Mouse (Mus musculus) erythroblast, embryonic 14.5 days (primary cell): Measurements from ENCODE around the gene Hdgfl3. TPM values are rescaled to one million over a fixed set of nuclear protein-coding genes. Genes with fewer than 3 reads are reported as not detected.

ENCODE experiments used
- H3K27me3 ChIP-seq: 2 replicates; pipeline ENCODE4 v1.6.1; 2012; ENCODE audit warnings: inconsistent platforms; ENCODE audit not compliant: control insufficient read depth
- H3K36me3 ChIP-seq: 2 replicates; pipeline ENCODE4 v1.6.1; 2012; ENCODE audit warnings: mild to moderate bottlenecking, inconsistent platforms; ENCODE audit not compliant: control insufficient read depth
- H3K4me1 ChIP-seq: 2 replicates; pipeline ENCODE4 v1.6.1; 2012; ENCODE audit warnings: inconsistent platforms; ENCODE audit not compliant: control insufficient read depth
- H3K4me3 ChIP-seq: replicated peaks from 2 replicates; pipeline ENCODE3; 2012; ENCODE audit warnings: moderate library complexity, mild to moderate bottlenecking, inconsistent platforms
- H3K9me3 ChIP-seq: 2 replicates; pipeline ENCODE4 v1.6.1; 2012; ENCODE audit warnings: low read length, inconsistent platforms, mixed read lengths; ENCODE audit not compliant: control insufficient read depth
- GATA1 ChIP-seq: IDR thresholded peaks from 2 replicates; pipeline ENCODE4 v1.6.1; 2012; ENCODE audit warnings: low read length, inconsistent platforms, mixed read lengths
- TAL1 ChIP-seq: IDR thresholded peaks from 3 replicates; pipeline ENCODE4 v1.6.1; 2012; ENCODE audit warnings: low read length, inconsistent platforms, mixed read lengths
- polyA plus RNA-seq: library from polyadenylated mRNA; stranded (reverse); fragments of >175 nt; gene quantifications from 2 replicates; pipeline ENCODE4 v1.2.3, GENCODE M21; 2012

The Hdgfl3 gene
- not detected in 2 replicates for polyA plus RNA-seq

GRCm38 (mm10) chr7:81934267-81934745 is at the start of gene Hdgfl3:
Gene Hdgfl3 (minus strand): TSS chr7:81934473.
- no peaks in the 10 kb centered on the region for H3K4me1 ChIP-seq
- peaks cover 60% of the 10 kb centered on the region for H3K27me3 ChIP-seq
- H3K4me3 ChIP-seq, result no peak within 1 kb of the TSS
- H3K36me3 ChIP-seq, result no peaks in the 10 kb centered on the region
- H3K9me3 ChIP-seq, result no peaks in the 10 kb centered on the region
- TF ChIP-seq TAL1 (no peak), GATA1 (no peak)

- Histone ChIP-seq H3K36me3 (no peaks in the 10 kb centered on the region), H3K27me3 (peaks cover 8% of the 10 kb centered on the region), H3K4me1 (no peaks in the 10 kb centered on the region), H3K9me3 (no peaks in the 10 kb centered on the region), H3K4me3 (no peak overlapping the region)
- no peak for TF ChIP-seq GATA1
- no peak for TF ChIP-seq TAL1
Observed at GRCm38 (mm10) chr7:81983651-81984050, 49.4 kb upstream of the Hdgfl3 start.

GRCm38 (mm10) chr7:81978304-81978703 is 44.0 kb upstream of the Hdgfl3 start:
- H3K9me3 ChIP-seq, result no peaks in the 10 kb centered on the region
- H3K27me3 ChIP-seq, result no peaks in the 10 kb centered on the region
- no peaks in the 10 kb centered on the region for H3K36me3 ChIP-seq
- H3K4me1 ChIP-seq, result no peaks in the 10 kb centered on the region
- no peak for TF ChIP-seq TAL1
- TF ChIP-seq GATA1, result no peak
- no peak overlapping the region for H3K4me3 ChIP-seq

GRCm38 (mm10) chr7:81974616-81975015 is 40.3 kb upstream of the Hdgfl3 start:
- no peaks in the 10 kb centered on the region; the same call in 1 of the 2 replicates for H3K27me3 ChIP-seq
- H3K4me1 ChIP-seq, result no peaks in the 10 kb centered on the region
- no peaks in the 10 kb centered on the region for H3K9me3 ChIP-seq
- H3K4me3 ChIP-seq, result no peak overlapping the region
- H3K36me3 ChIP-seq, result no peaks in the 10 kb centered on the region
- TF ChIP-seq GATA1 (no peak), TAL1 (no peak)

- Histone ChIP-seq H3K27me3 (no peaks in the 10 kb centered on the region; the same call in 1 of the 2 replicates), H3K4me3 (no peak overlapping the region), H3K9me3 (no peaks in the 10 kb centered on the region), H3K36me3 (no peaks in the 10 kb centered on the region), H3K4me1 (no peaks in the 10 kb centered on the region)
- TF ChIP-seq TAL1, result no peak
- no peak for TF ChIP-seq GATA1
Observed at GRCm38 (mm10) chr7:81973939-81974338, 39.7 kb upstream of the Hdgfl3 start.

GRCm38 (mm10) chr7:81973339-81973738 is 39.1 kb upstream of the Hdgfl3 start:
- H3K4me3 ChIP-seq, result no peak overlapping the region
- H3K36me3 ChIP-seq, result no peaks in the 10 kb centered on the region
- H3K4me1 ChIP-seq, result no peaks in the 10 kb centered on the region
- H3K27me3 ChIP-seq, result no peaks in the 10 kb centered on the region; the same call in 1 of the 2 replicates
- H3K9me3 ChIP-seq, result no peaks in the 10 kb centered on the region
- TF ChIP-seq GATA1 (no peak), TAL1 (no peak)

- no peaks in the 10 kb centered on the region for H3K9me3 ChIP-seq
- no peaks in the 10 kb centered on the region; the same call in 1 of the 2 replicates for H3K27me3 ChIP-seq
- TF ChIP-seq GATA1, result no peak
- no peak for TF ChIP-seq TAL1
- no peaks in the 10 kb centered on the region for H3K36me3 ChIP-seq
- H3K4me1 ChIP-seq, result no peaks in the 10 kb centered on the region
- no peak overlapping the region for H3K4me3 ChIP-seq
Observed at GRCm38 (mm10) chr7:81968975-81969374, 34.7 kb upstream of the Hdgfl3 start.

GRCm38 (mm10) chr7:81968451-81968850 is 34.2 kb upstream of the Hdgfl3 start:
- Histone ChIP-seq H3K9me3 (no peaks in the 10 kb centered on the region), H3K4me3 (no peak overlapping the region), H3K36me3 (no peaks in the 10 kb centered on the region), H3K27me3 (no peaks in the 10 kb centered on the region; the same call in 1 of the 2 replicates), H3K4me1 (no peaks in the 10 kb centered on the region)
- TF ChIP-seq TAL1, result no peak
- no peak for TF ChIP-seq GATA1

GRCm38 (mm10) chr7:81966195-81966594 is 31.9 kb upstream of the Hdgfl3 start:
- TF ChIP-seq GATA1 (no peak), TAL1 (no peak)
- Histone ChIP-seq H3K36me3 (no peaks in the 10 kb centered on the region), H3K4me3 (no peak overlapping the region)

GRCm38 (mm10) chr7:81959704-81960103 is 25.4 kb upstream of the Hdgfl3 start:
- no peak for TF ChIP-seq TAL1
- TF ChIP-seq GATA1, result no peak
- no peaks in the 10 kb centered on the region for H3K36me3 ChIP-seq
- H3K4me1 ChIP-seq, result no peaks in the 10 kb centered on the region

More at GRCm38 (mm10) chr7:81966195-81966594, 31.9 kb upstream of the Hdgfl3 start:
- no peaks in the 10 kb centered on the region for H3K27me3 ChIP-seq
- no peaks in the 10 kb centered on the region for H3K9me3 ChIP-seq
- no peaks in the 10 kb centered on the region for H3K4me1 ChIP-seq

More at GRCm38 (mm10) chr7:81959704-81960103, 25.4 kb upstream of the Hdgfl3 start:
- H3K27me3 ChIP-seq, result no peaks in the 10 kb centered on the region; the same call in 1 of the 2 replicates
- no peaks in the 10 kb centered on the region for H3K9me3 ChIP-seq
- H3K4me3 ChIP-seq, result no peak overlapping the region
